Mouse (Mus musculus): ENCODE measurements around the gene Ntm. TPM values are rescaled to one million over a fixed set of nuclear protein-coding genes. Genes with fewer than 3 reads are reported as not detected.

Gene Ntm
- total and polyA plus RNA-seq, 2 experiments from 2014 or later: 162 to 235 TPM

GRCm38 (mm10) chr9:29268583-29269276, 694.2 kb downstream of the Ntm start:
- ATAC-seq (no peak), DNase-seq (no peak)
- no peaks in the 10 kb centered on the region for H3K4me1 ChIP-seq (ENCODE audit: insufficient read depth)
- no peaks in the 10 kb centered on the region for H3K36me3 ChIP-seq (ENCODE audit: insufficient read depth)
- no peak overlapping the region for H3K4me3 ChIP-seq (ENCODE audit: low read depth, low read length)
- 76% methylated on average over 10 of the region's 10 CpGs for WGBS
- no peak overlapping the region for H3K4me2 ChIP-seq (ENCODE audit: low read depth)
- H3K27ac ChIP-seq (ENCODE audit: low read depth, low read length): no peak overlapping the region
- H3K9ac ChIP-seq: no peak overlapping the region
- H3K27me3 ChIP-seq (ENCODE audit: insufficient read depth, low read length): no peaks in the 10 kb centered on the region
- no peak for TF ChIP-seq CTCF (IDR thresholded peaks at IDR 0.05; ENCODE audit: low read depth)
- H3K9me3 ChIP-seq (ENCODE audit: low read length): no peaks in the 10 kb centered on the region

GRCm38 (mm10) chr9:29267663-29268062, 695.3 kb downstream of the Ntm start:
- H3K27me3 ChIP-seq (ENCODE audit: insufficient read depth, low read length): no peaks in the 10 kb centered on the region
- H3K9ac ChIP-seq: no peak overlapping the region
- no peaks in the 10 kb centered on the region; the same call in 1 of the 2 replicates for H3K4me1 ChIP-seq (ENCODE audit: insufficient read depth)
- no peak overlapping the region for H3K4me3 ChIP-seq (ENCODE audit: low read depth, low read length)
- no peaks in the 10 kb centered on the region for H3K9me3 ChIP-seq (ENCODE audit: low read length)
- no peak overlapping the region for H3K4me2 ChIP-seq (ENCODE audit: low read depth)
- H3K36me3 ChIP-seq (ENCODE audit: insufficient read depth): no peaks in the 10 kb centered on the region
- ATAC-seq (no peak), DNase-seq (no peak)
- no peak overlapping the region for H3K27ac ChIP-seq (ENCODE audit: low read depth, low read length)
- WGBS: 52% methylated on average over 3 of the region's 3 CpGs
- no peak for TF ChIP-seq CTCF (IDR thresholded peaks at IDR 0.05; ENCODE audit: low read depth)

GRCm38 (mm10) chr9:29265177-29265576, 697.8 kb downstream of the Ntm start:
- ATAC-seq: peak; percentile 36; the same call in 1 of the 2 replicates
- H3K9ac ChIP-seq: no peak overlapping the region
- TF ChIP-seq CTCF (IDR thresholded peaks at IDR 0.05; ENCODE audit: low read depth): no peak
- WGBS: 49% methylated on average over 4 of the region's 4 CpGs
- no peak overlapping the region for H3K4me2 ChIP-seq (ENCODE audit: low read depth)
- no peak overlapping the region for H3K4me3 ChIP-seq (ENCODE audit: low read depth, low read length)
- H3K4me1 ChIP-seq (ENCODE audit: insufficient read depth): no peaks in the 10 kb centered on the region; the same call in 1 of the 2 replicates
- no peaks in the 10 kb centered on the region for H3K9me3 ChIP-seq (ENCODE audit: low read length)
- no peaks in the 10 kb centered on the region for H3K36me3 ChIP-seq (ENCODE audit: insufficient read depth)
- DNase-seq: no peak
- no peak overlapping the region for H3K27ac ChIP-seq (ENCODE audit: low read depth, low read length)
- no peaks in the 10 kb centered on the region for H3K27me3 ChIP-seq (ENCODE audit: insufficient read depth, low read length)

- ATAC-seq (no peak; the same call in 1 of the 2 replicates), DNase-seq (no peak)
- Histone ChIP-seq H3K9ac (no peak overlapping the region), H3K36me3 (ENCODE audit: insufficient read depth) (no peaks in the 10 kb centered on the region), H3K4me2 (ENCODE audit: low read depth) (no peak overlapping the region), H3K9me3 (ENCODE audit: low read length) (no peaks in the 10 kb centered on the region), H3K4me3 (ENCODE audit: low read depth, low read length) (no peak overlapping the region), H3K27me3 (ENCODE audit: insufficient read depth, low read length) (no peaks in the 10 kb centered on the region), H3K4me1 (ENCODE audit: insufficient read depth) (no peaks in the 10 kb centered on the region; the same call in 1 of the 2 replicates), H3K27ac (ENCODE audit: low read depth, low read length) (no peak overlapping the region)
- no peak for TF ChIP-seq CTCF (IDR thresholded peaks at IDR 0.05; ENCODE audit: low read depth)
- 22% methylated on average over 3 of the region's 3 CpGs for WGBS
Observed at GRCm38 (mm10) chr9:29262836-29263235, 700.1 kb downstream of the Ntm start.

GRCm38 (mm10) chr9:29252866-29253265, 710.1 kb downstream of the Ntm start:
- WGBS: 83% methylated on average over 2 of the region's 2 CpGs
- no peak for ATAC-seq

GRCm38 (mm10) chr9:29250813-29251212, 712.1 kb downstream of the Ntm start:
- Histone ChIP-seq H3K4me1 (ENCODE audit: insufficient read depth) (0 out of 2 replicates have a peak, but pooled peaks cover 11% of the 10 kb centered on the region), H3K4me2 (ENCODE audit: low read depth) (no peak overlapping the region), H3K9ac (no peak overlapping the region), H3K36me3 (ENCODE audit: insufficient read depth) (no peaks in the 10 kb centered on the region), H3K27ac (ENCODE audit: low read depth, low read length) (no peak overlapping the region), H3K4me3 (ENCODE audit: low read depth, low read length) (no peak overlapping the region), H3K27me3 (ENCODE audit: insufficient read depth, low read length) (no peaks in the 10 kb centered on the region), H3K9me3 (ENCODE audit: low read length) (no peaks in the 10 kb centered on the region)
- 72% methylated on average over 3 of the region's 3 CpGs for WGBS
- ATAC-seq (no peak), DNase-seq (no peak)
- TF ChIP-seq CTCF (IDR thresholded peaks at IDR 0.05; ENCODE audit: low read depth): peak; percentile 36

More at GRCm38 (mm10) chr9:29252866-29253265, 710.1 kb downstream of the Ntm start:
- no peak for DNase-seq
- no peaks in the 10 kb centered on the region for H3K27me3 ChIP-seq (ENCODE audit: insufficient read depth, low read length)
- H3K4me2 ChIP-seq (ENCODE audit: low read depth): no peak overlapping the region
- H3K4me3 ChIP-seq (ENCODE audit: low read depth, low read length): no peak overlapping the region
- H3K9ac ChIP-seq: no peak overlapping the region
- TF ChIP-seq CTCF (IDR thresholded peaks at IDR 0.05; ENCODE audit: low read depth): no peak
- H3K9me3 ChIP-seq (ENCODE audit: low read length): no peaks in the 10 kb centered on the region
- no peaks in the 10 kb centered on the region for H3K36me3 ChIP-seq (ENCODE audit: insufficient read depth)
- H3K27ac ChIP-seq (ENCODE audit: low read depth, low read length): no peak overlapping the region
- 0 out of 2 replicates have a peak, but pooled peaks cover 5% of the 10 kb centered on the region for H3K4me1 ChIP-seq (ENCODE audit: insufficient read depth)

- H3K4me3 ChIP-seq (ENCODE audit: low read depth, low read length): no peak overlapping the region
- DNase-seq (peak; percentile 38), ATAC-seq (peak; percentile 81)
- H3K27me3 ChIP-seq (ENCODE audit: insufficient read depth, low read length): no peaks in the 10 kb centered on the region
- TF ChIP-seq CTCF (IDR thresholded peaks at IDR 0.05; ENCODE audit: low read depth): no peak
- no peak overlapping the region for H3K9ac ChIP-seq
- H3K36me3 ChIP-seq (ENCODE audit: insufficient read depth): no peaks in the 10 kb centered on the region
- H3K27ac ChIP-seq (ENCODE audit: low read depth, low read length): no peak overlapping the region
- H3K4me2 ChIP-seq (ENCODE audit: low read depth): no peak overlapping the region
- H3K9me3 ChIP-seq (ENCODE audit: low read length): no peaks in the 10 kb centered on the region
- H3K4me1 ChIP-seq (ENCODE audit: insufficient read depth): peaks cover 14% of the 10 kb centered on the region; the same call in 1 of the 2 replicates
- WGBS: 33% methylated on average over 3 of the region's 3 CpGs
Observed at GRCm38 (mm10) chr9:29247812-29248211, 715.1 kb downstream of the Ntm start.
